Mouse (Mus musculus) intestine, embryonic 15.5 days (tissue): ENCODE data around the gene Tdrd7. TPM values are rescaled to one million over a fixed set of nuclear protein-coding genes. Genes with fewer than 3 reads are reported as not detected.

Source experiments
- ATAC-seq: fragments of 200-750 bp; cut with Nextera tagmentation; 2 replicates; pipeline ENCODE4 v1.8.0; 2017; ENCODE audit warnings: moderate TSS enrichment, moderate library complexity
- H3K27ac ChIP-seq: fragments of 300-500 bp; sonication (generic); 2 replicates; pipeline ENCODE4 v1.5.1; 2015; ENCODE audit warnings: mild to moderate bottlenecking, inconsistent platforms
- H3K27me3 ChIP-seq: fragments of 300-500 bp; sonication (generic); replicated peaks from 2 replicates; pipeline ENCODE4 v1.6.1; 2015; ENCODE audit warnings: inconsistent platforms
- H3K36me3 ChIP-seq: fragments of 300-500 bp; sonication (generic); 2 replicates; pipeline ENCODE4 v1.6.1; 2015; ENCODE audit warnings: inconsistent platforms
- H3K4me1 ChIP-seq: fragments of 300-500 bp; sonication (generic); replicated peaks from 2 replicates; pipeline ENCODE4 v1.6.1; 2015; ENCODE audit warnings: inconsistent platforms
- H3K4me2 ChIP-seq: fragments of 300-500 bp; sonication (generic); replicated peaks from 2 replicates; pipeline ENCODE4 v1.6.1; 2015; ENCODE audit warnings: mild to moderate bottlenecking, inconsistent platforms
- H3K4me3 ChIP-seq: fragments of 300-500 bp; sonication (generic); replicated peaks from 2 replicates; pipeline ENCODE4 v1.5.1; 2015; ENCODE audit warnings: inconsistent platforms
- H3K9ac ChIP-seq: fragments of 300-500 bp; sonication (generic); 2 replicates; pipeline ENCODE4 v1.6.1; 2015; ENCODE audit warnings: inconsistent platforms
- H3K9me3 ChIP-seq: fragments of 300-500 bp; sonication (generic); 2 replicates; pipeline ENCODE4 v1.6.1; 2016; ENCODE audit warnings: inconsistent platforms
- whole genome bisulfite sequencing: fragments of 180-500 bp; shearing (Covaris S2); methylation state at CpG from one replicate; pipeline ENCODE4 v1.1.7; 2015; 5-methylcytosine and 5-hydroxymethylcytosine counted together
- polyA plus RNA-seq: library from polyadenylated mRNA; unstranded; fragments of >200 nt; fragmentation: Nextera tagmentation; extraction: Ambion mirVana; gene quantifications from 2 replicates; pipeline ENCODE4 v1.2.1, GENCODE M21; 2015

Tdrd7 gene
- polyA plus RNA-seq, 1 experiment from 2014 or later, result 29.0 TPM

- Histone ChIP-seq H3K4me3 (no peak overlapping the region), H3K4me2 (no peak overlapping the region), H3K9me3 (no peaks in the 10 kb centered on the region), H3K36me3 (no peaks in the 10 kb centered on the region), H3K4me1 (no peaks in the 10 kb centered on the region), H3K9ac (no peak overlapping the region), H3K27ac (no peak overlapping the region), H3K27me3 (no peaks in the 10 kb centered on the region)
- WGBS, result 95% methylated on average over 8 of the region's 8 CpGs
- ATAC-seq, result no peak
Observed at GRCm38 (mm10) chr4:45956131-45956530, 9.0 kb upstream of the Tdrd7 start.

- no peaks in the 10 kb centered on the region for H3K36me3 ChIP-seq
- H3K27ac ChIP-seq, result no peak overlapping the region
- no peaks in the 10 kb centered on the region for H3K27me3 ChIP-seq
- H3K4me2 ChIP-seq, result no peak overlapping the region
- H3K9ac ChIP-seq, result no peak overlapping the region
- H3K4me1 ChIP-seq, result no peaks in the 10 kb centered on the region
- no peak for ATAC-seq
- no peak overlapping the region for H3K4me3 ChIP-seq
- H3K9me3 ChIP-seq, result no peaks in the 10 kb centered on the region
- 92% methylated on average over 4 of the region's 4 CpGs for WGBS
Observed at GRCm38 (mm10) chr4:45956706-45957105, 8.4 kb upstream of the Tdrd7 start.

GRCm38 (mm10) chr4:45965737-45966447, 758 bp downstream of the Tdrd7 start:
- 21% methylated on average over 13 of the region's 13 CpGs for WGBS
- H3K9ac ChIP-seq, result no peak overlapping the region; the same call in 1 of the 2 replicates
- no peak overlapping the region for H3K4me3 ChIP-seq

GRCm38 (mm10) chr4:45966716-45967115, 1.6 kb downstream of the Tdrd7 start:
- WGBS, result 24% methylated on average over 6 of the region's 6 CpGs
- Histone ChIP-seq H3K4me3 (no peak overlapping the region), H3K9ac (no peak overlapping the region), H3K27me3 (no peaks in the 10 kb centered on the region), H3K36me3 (no peaks in the 10 kb centered on the region), H3K9me3 (no peaks in the 10 kb centered on the region), H3K4me2 (peak overlapping the region; percentile 33), H3K27ac (peak overlapping the region; percentile 80), H3K4me1 (peaks cover 29% of the 10 kb centered on the region; the same call in 1 of the 2 replicates)
- ATAC-seq, result peak; percentile 31; the same call in 1 of the 2 replicates

More at GRCm38 (mm10) chr4:45965737-45966447, 758 bp downstream of the Tdrd7 start:
- peak overlapping the region; percentile 27; the same call in 1 of the 2 replicates for H3K4me2 ChIP-seq
- peaks cover 27% of the 10 kb centered on the region; the same call in 1 of the 2 replicates for H3K4me1 ChIP-seq
- ATAC-seq, result peak; percentile 90
- no peaks in the 10 kb centered on the region for H3K36me3 ChIP-seq
- no peaks in the 10 kb centered on the region for H3K9me3 ChIP-seq
- H3K27ac ChIP-seq, result peak overlapping the region; percentile 80
- H3K27me3 ChIP-seq, result no peaks in the 10 kb centered on the region

GRCm38 (mm10) chr4:45967479-45968341, 2.6 kb downstream of the Tdrd7 start:
- 54% methylated on average over 9 of the region's 9 CpGs for WGBS
- Histone ChIP-seq H3K4me3 (no peak overlapping the region), H3K27me3 (no peaks in the 10 kb centered on the region), H3K27ac (peak overlapping the region; percentile 80), H3K4me2 (no peak overlapping the region), H3K4me1 (peaks cover 29% of the 10 kb centered on the region; the same call in 1 of the 2 replicates), H3K36me3 (no peaks in the 10 kb centered on the region), H3K9me3 (no peaks in the 10 kb centered on the region), H3K9ac (no peak overlapping the region)
- no peak for ATAC-seq

GRCm38 (mm10) chr4:45969051-45969450, 3.9 kb downstream of the Tdrd7 start:
- H3K9ac ChIP-seq, result no peak overlapping the region
- H3K4me2 ChIP-seq, result no peak overlapping the region
- peaks cover 29% of the 10 kb centered on the region; the same call in 1 of the 2 replicates for H3K4me1 ChIP-seq
- H3K4me3 ChIP-seq, result no peak overlapping the region
- H3K27ac ChIP-seq, result no peak overlapping the region
- ATAC-seq, result no peak
- H3K9me3 ChIP-seq, result no peaks in the 10 kb centered on the region
- H3K36me3 ChIP-seq, result no peaks in the 10 kb centered on the region
- H3K27me3 ChIP-seq, result no peaks in the 10 kb centered on the region
- WGBS, result 63% methylated on average over 2 of the region's 2 CpGs

GRCm38 (mm10) chr4:45970048-45970560, 5.0 kb downstream of the Tdrd7 start:
- Histone ChIP-seq H3K27ac (no peak overlapping the region), H3K9ac (no peak overlapping the region), H3K36me3 (no peaks in the 10 kb centered on the region), H3K27me3 (no peaks in the 10 kb centered on the region), H3K4me1 (peaks cover 23% of the 10 kb centered on the region; the same call in 1 of the 2 replicates), H3K4me3 (no peak overlapping the region), H3K4me2 (no peak overlapping the region), H3K9me3 (no peaks in the 10 kb centered on the region)
- ATAC-seq, result no peak
- WGBS, result 71% methylated on average over 7 of the region's 7 CpGs

- WGBS, result 2% methylated on average over 51 of the region's 51 CpGs
- peak overlapping the region; percentile 74 for H3K9ac ChIP-seq
- peak overlapping the region; percentile 64 for H3K27ac ChIP-seq
- H3K27me3 ChIP-seq, result no peaks in the 10 kb centered on the region
- H3K4me2 ChIP-seq, result peak overlapping the region; percentile 83
- ATAC-seq, result peak; percentile 98
- H3K4me1 ChIP-seq, result 0 out of 2 replicates have a peak, but pooled peaks cover 13% of the 10 kb centered on the region
- no peaks in the 10 kb centered on the region for H3K36me3 ChIP-seq
- H3K4me3 ChIP-seq, result peak overlapping the region; percentile 83
- no peaks in the 10 kb centered on the region for H3K9me3 ChIP-seq
Observed at GRCm38 (mm10) chr4:45971806-45972447, 6.8 kb downstream of the Tdrd7 start.

GRCm38 (mm10) chr4:45972448-45972854, 7.3 kb downstream of the Tdrd7 start:
- Histone ChIP-seq H3K9me3 (no peaks in the 10 kb centered on the region), H3K4me2 (peak overlapping the region; percentile 83), H3K4me1 (0 out of 2 replicates have a peak, but pooled peaks cover 10% of the 10 kb centered on the region), H3K4me3 (peak overlapping the region; percentile 83), H3K36me3 (no peaks in the 10 kb centered on the region), H3K27me3 (no peaks in the 10 kb centered on the region), H3K27ac (peak overlapping the region; percentile 64), H3K9ac (peak overlapping the region; percentile 74)
- ATAC-seq, result peak; percentile 83
- under 1% methylated on average over 35 of the region's 53 CpGs for WGBS

GRCm38 (mm10) chr4:45972951-45973350, 7.8 kb downstream of the Tdrd7 start:
- 0 out of 2 replicates have a peak, but pooled peaks cover 5% of the 10 kb centered on the region for H3K4me1 ChIP-seq
- WGBS, result 34% methylated on average over 9 of the region's 9 CpGs

GRCm38 (mm10) chr4:45976931-45977667, 12.0 kb downstream of the Tdrd7 start:
- no peak overlapping the region for H3K4me3 ChIP-seq
- no peaks in the 10 kb centered on the region for H3K9me3 ChIP-seq
- no peaks in the 10 kb centered on the region for H3K4me1 ChIP-seq
- peak; percentile 82 for ATAC-seq
- no peak overlapping the region for H3K9ac ChIP-seq
- H3K27me3 ChIP-seq, result no peaks in the 10 kb centered on the region
- H3K4me2 ChIP-seq, result peak overlapping the region; percentile 9; the same call in 1 of the 2 replicates
- 55% methylated on average over 6 of the region's 6 CpGs for WGBS
- H3K27ac ChIP-seq, result peak overlapping the region; percentile 49; the same call in 1 of the 2 replicates
- H3K36me3 ChIP-seq, result no peaks in the 10 kb centered on the region

More at GRCm38 (mm10) chr4:45972951-45973350, 7.8 kb downstream of the Tdrd7 start:
- Histone ChIP-seq H3K4me2 (peak overlapping the region; percentile 83), H3K27me3 (no peaks in the 10 kb centered on the region), H3K27ac (no peak overlapping the region), H3K9ac (peak overlapping the region; percentile 74), H3K36me3 (no peaks in the 10 kb centered on the region), H3K9me3 (no peaks in the 10 kb centered on the region), H3K4me3 (peak overlapping the region; percentile 83)
- ATAC-seq, result no peak
